ENCODE assay signal across 20 mouse cellular contexts in genomic region chr17:4610993-4611392, GRCm38 (mm10).
DNase-seq lines count a peak whose midpoint lies in the region; ATAC-seq and TF ChIP-seq lines count a peak whose summit lies in the region.
"Had no signal": no experiment of that assay in that cellular context is flagged by ENCODE, and none has a peak within 500 bp of the region (broad histone marks: within the 10 kb centered on the region; RNA-seq: fewer than 3 reads in every experiment).

No protein-coding gene starts in this region.

- H3K27me3 ChIP-seq in kidney, postnatal 0 days (ENCODE audit: insufficient read depth, low read length) = no peaks in the 10 kb centered on the region
- no peaks in the 10 kb centered on the region for H3K27me3 ChIP-seq in testis, adult 2 months (ENCODE audit: control insufficient read depth, insufficient read depth, low read length)
- H3K27me3 ChIP-seq: embryonic facial prominence, embryonic 12.5 days; intestine, embryonic 15.5 days; limb, embryonic 12.5 days; stomach, embryonic 15.5 days had no signal

- H3K4me2 ChIP-seq in kidney, postnatal 0 days (ENCODE audit: low read length) = no peak overlapping the region
- H3K4me2 ChIP-seq: embryonic facial prominence, embryonic 12.5 days; intestine, embryonic 15.5 days; limb, embryonic 12.5 days; stomach, embryonic 15.5 days had no signal

- peak; percentile 38; the same call in 1 of the 2 replicates for TF ChIP-seq CTCF in kidney, postnatal 0 days (IDR thresholded peaks at IDR 0.05; ENCODE audit: low read depth)
- TF ChIP-seq CTCF in testis, adult 2 months (IDR thresholded peaks at IDR 0.05; ENCODE audit: control insufficient read depth, insufficient read depth, insufficient replicate concordance, low read depth, low read length) = peak; percentile 40; the same call in 1 of the 2 replicates

- ATAC-seq in kidney, postnatal 0 days (replicated peaks; ENCODE audit: low FRiP score, low read depth) = no peak
- no peak for ATAC-seq in megakaryocyte, adult 5-6 weeks (ENCODE audit: poor library complexity, severe bottlenecking)
- ATAC-seq: activated CD4-positive, CD25-positive, alpha-beta regulatory T cell, adult 4 months; intestine, embryonic 15.5 days had no signal

- no peaks in the 10 kb centered on the region for H3K9me3 ChIP-seq in kidney, postnatal 0 days (replicated peaks; ENCODE audit: low read length)
- H3K9me3 ChIP-seq: embryonic facial prominence, embryonic 12.5 days; intestine, embryonic 15.5 days; stomach, embryonic 15.5 days had no signal

- no peaks in the 10 kb centered on the region for H3K36me3 ChIP-seq in kidney, postnatal 0 days (ENCODE audit: insufficient read depth, low read length)
- no peaks in the 10 kb centered on the region for H3K36me3 ChIP-seq in testis, adult 2 months (ENCODE audit: control insufficient read depth, insufficient read depth, low read length)
- H3K36me3 ChIP-seq: embryonic facial prominence, embryonic 12.5 days; intestine, embryonic 15.5 days; limb, embryonic 12.5 days; midbrain, embryonic 10.5 days; stomach, embryonic 15.5 days had no signal

- H3K4me1 ChIP-seq in kidney, postnatal 0 days (replicated peaks; ENCODE audit: insufficient read depth, low read length) = no peaks in the 10 kb centered on the region
- no peaks in the 10 kb centered on the region; the same call in 1 of the 2 replicates for H3K4me1 ChIP-seq in testis, adult 2 months (ENCODE audit: control insufficient read depth, insufficient read depth, low read length)
- H3K4me1 ChIP-seq: intestine, embryonic 15.5 days; limb, embryonic 12.5 days; midbrain, embryonic 10.5 days; stomach, embryonic 15.5 days had no signal

- H3K27ac ChIP-seq in kidney, postnatal 0 days = no peak overlapping the region
- H3K27ac ChIP-seq in testis, adult 2 months (ENCODE audit: control insufficient read depth, insufficient read depth, low read depth, low read length) = no peak overlapping the region
- H3K27ac ChIP-seq: embryonic facial prominence, embryonic 12.5 days; intestine, embryonic 15.5 days; limb, embryonic 12.5 days; midbrain, embryonic 10.5 days; stomach, embryonic 15.5 days had no signal

- H3K4me3 ChIP-seq in kidney, postnatal 0 days (replicated peaks; ENCODE audit: low read depth, low read length) = no peak overlapping the region
- no peak overlapping the region for H3K4me3 ChIP-seq in testis, adult 2 months (ENCODE audit: control insufficient read depth, low read depth, low read length)
- H3K4me3 ChIP-seq: embryonic facial prominence, embryonic 12.5 days; intestine, embryonic 15.5 days; limb, embryonic 12.5 days; midbrain, embryonic 10.5 days; myocyte; stomach, embryonic 15.5 days had no signal

- no peak overlapping the region for H3K9ac ChIP-seq in kidney, postnatal 0 days (ENCODE audit: low read depth, low read length)
- H3K9ac ChIP-seq: embryonic facial prominence, embryonic 12.5 days; intestine, embryonic 15.5 days; limb, embryonic 12.5 days; stomach, embryonic 15.5 days had no signal

- no peak for TF ChIP-seq POLR2A in testis, adult 2 months (IDR thresholded peaks at IDR 0.05; ENCODE audit: control insufficient read depth, low read depth, low read length)

- peak; percentile 7 for DNase-seq in adrenal gland, postnatal 25 days
- DNase-seq in adrenal gland, adult 8-10 months = no peak
- DNase-seq in kidney, postnatal 0 days (ENCODE audit: low spot score) = no peak
- DNase-seq in kidney, postnatal 4 days = no peak
- no peak for DNase-seq in testis, postnatal 14 days (ENCODE audit: low spot score)
- no peak for DNase-seq in lung, postnatal 10 days
- DNase-seq: cerebellum, adult 11-12 months; cerebellum, postnatal 36 days; gastrocnemius, postnatal 36 days; spleen, adult 18-20 months; thymus, postnatal 36 days had no signal

- WGBS in kidney, postnatal 0 days = 84% methylated on average over 5 of the region's 5 CpGs
